Mouse (Mus musculus) induced T-regulatory cell, adult 2 months (primary cell): ENCODE data around the gene Morn5.

ENCODE experiments used
- DNase-seq: peaks from one replicate; pipeline ENCODE4 v3.0.0-alpha.2; 2012; ENCODE audit warnings: low read depth

The Morn5 gene

GRCm38 (mm10) chr2:36104956-36105741 lies 55.9 kb downstream of the Morn5 start, which contains the start of gene Lhx6:
TSS of gene Lhx6 (minus strand) at chr2:36105408.
- no peak for DNase-seq

DNA sequence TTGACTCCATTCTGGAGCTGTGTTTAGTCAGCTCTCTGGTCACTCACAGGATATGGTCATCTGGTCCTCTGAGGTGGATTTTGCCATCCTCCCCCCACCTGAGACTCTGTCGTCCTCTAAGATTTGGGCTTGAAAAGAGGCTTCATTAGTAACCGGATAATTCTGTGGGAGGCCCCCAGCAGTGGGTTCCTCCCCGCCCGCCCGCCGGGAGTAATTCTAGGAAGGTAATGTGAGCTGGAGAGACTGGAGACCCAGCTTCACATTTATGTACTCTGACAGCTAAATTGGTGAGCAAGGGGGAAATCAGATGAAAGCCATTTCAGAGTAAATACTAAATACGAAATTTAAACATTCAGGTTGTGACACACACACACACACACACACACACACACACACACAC lies 59.4 kb downstream of the Morn5 start:
- no peak for DNase-seq

- no peak for DNase-seq
Measured at GRCm38 (mm10) chr2:36112632-36113031, 63.4 kb downstream of the Morn5 start.

DNA sequence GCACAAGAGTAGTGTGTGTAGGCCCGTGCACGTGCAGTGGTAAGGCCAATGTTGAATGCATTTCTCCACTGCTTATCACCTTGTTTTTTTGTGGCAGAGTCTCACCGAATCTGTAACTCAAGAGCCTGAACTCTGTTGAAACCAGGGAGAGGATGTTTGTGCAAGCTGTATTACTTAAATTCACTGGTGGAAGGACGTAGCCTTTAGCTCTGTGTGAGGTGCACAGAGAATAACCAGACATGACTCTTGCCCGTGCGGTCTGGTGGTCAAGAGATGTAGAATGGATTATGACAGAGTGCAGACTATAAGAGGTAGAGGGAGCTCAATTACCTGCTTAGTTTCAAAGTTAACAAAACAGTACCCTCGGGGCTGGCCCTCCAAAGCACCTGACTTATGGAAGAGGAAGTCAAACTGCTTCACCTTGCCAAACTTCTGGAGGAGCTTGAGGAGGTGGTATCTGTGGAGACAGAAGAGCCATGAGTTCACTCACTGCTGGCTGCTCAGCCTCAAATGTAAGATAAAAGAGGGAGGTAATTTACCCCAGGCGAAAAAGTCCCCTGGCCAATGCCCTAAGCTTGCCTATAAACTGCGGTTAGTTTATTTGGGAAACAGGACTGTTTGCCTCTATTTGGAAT lies 77.7 kb downstream of the Morn5 start:
- DNase-seq = no peak

GRCm38 (mm10) chr2:36127973-36128372 lies 78.7 kb downstream of the Morn5 start:
- no peak for DNase-seq

DNA sequence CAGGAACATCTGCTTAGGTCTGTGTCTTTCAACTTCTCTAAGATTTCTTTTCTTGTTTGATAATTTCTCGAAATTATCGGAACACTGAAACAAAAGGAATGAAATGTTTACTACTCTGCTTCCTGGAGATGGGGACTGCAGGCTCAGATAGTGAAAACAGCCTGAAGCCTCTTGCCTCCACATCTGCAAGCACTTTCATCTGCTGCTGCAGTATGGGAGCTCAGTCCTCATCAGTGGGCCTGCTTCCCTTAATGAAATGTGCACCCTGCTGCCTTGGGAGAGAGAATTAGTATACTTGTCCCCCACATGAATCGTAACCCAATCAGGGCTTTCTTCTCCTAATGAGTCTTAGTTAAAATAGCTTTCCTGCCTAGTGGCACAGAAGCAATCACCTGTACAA lies 79.8 kb downstream of the Morn5 start:
- no peak for DNase-seq
